Mouse (Mus musculus) kidney, adult 2 months (tissue): Measurements from ENCODE around the gene Tsga10. TPM values are rescaled to one million over a fixed set of nuclear protein-coding genes. Genes with fewer than 3 reads are reported as not detected.

Experiments used
- DNase-seq: peaks from one replicate; pipeline ENCODE4 v3.0.0; 2021
- H3K27ac ChIP-seq: fragments of 200-500 bp; 2 replicates; pipeline ENCODE4 v1.5.1; 2012; ENCODE audit warnings: low read depth, low read length, control low read depth, inconsistent platforms; ENCODE audit not compliant: insufficient read depth
- H3K27me3 ChIP-seq: fragments of 200-500 bp; replicated peaks from 2 replicates; pipeline ENCODE4 v1.6.1; 2012; ENCODE audit warnings: mild to moderate bottlenecking, moderate library complexity, low read length, inconsistent platforms; ENCODE audit not compliant: control insufficient read depth, insufficient read depth
- H3K36me3 ChIP-seq: fragments of 200-500 bp; 2 replicates; pipeline ENCODE4 v1.6.1; 2012; ENCODE audit warnings: mild to moderate bottlenecking, moderate library complexity, low read length, inconsistent platforms; ENCODE audit not compliant: control insufficient read depth, insufficient read depth
- H3K4me1 ChIP-seq: fragments of 200-500 bp; 2 replicates; pipeline ENCODE4 v1.6.1; 2011; ENCODE audit warnings: low read length; ENCODE audit not compliant: control insufficient read depth, insufficient read depth
- H3K4me3 ChIP-seq: fragments of 200-500 bp; 2 replicates; pipeline ENCODE4 v1.5.1; 2011; ENCODE audit warnings: mild to moderate bottlenecking, low read depth, low read length, control low read depth; ENCODE audit not compliant: insufficient read depth
- CTCF ChIP-seq: fragments of 200-500 bp; conservative IDR thresholded peaks from 2 replicates; pipeline ENCODE4 v1.5.1; 2011; ENCODE audit warnings: low read depth, mild to moderate bottlenecking, control low read depth, low read length, moderate library complexity, mixed read lengths; ENCODE audit not compliant: insufficient read depth, insufficient read length
- POLR2A ChIP-seq: fragments of 200-500 bp; IDR thresholded peaks from one replicate; pipeline ENCODE4 v1.6.1; 2011; ENCODE audit warnings: low read depth, low read length, control low read depth
- WGBS: fragments of 180-500 bp; shearing (Covaris S2); methylation state at CpG from one replicate; pipeline ENCODE4 v1.1.7; 2018; 5-methylcytosine and 5-hydroxymethylcytosine counted together
- polyA plus RNA-seq: library from polyadenylated mRNA; depleted of rRNA; stranded (reverse); fragments of >200 nt; gene quantifications from 2 replicates; pipeline ENCODE4 v1.2.3, GENCODE M21; 2012; rRNA removed

Tsga10 gene
- polyA plus RNA-seq, 1 experiment, result 0.72 TPM

DNA sequence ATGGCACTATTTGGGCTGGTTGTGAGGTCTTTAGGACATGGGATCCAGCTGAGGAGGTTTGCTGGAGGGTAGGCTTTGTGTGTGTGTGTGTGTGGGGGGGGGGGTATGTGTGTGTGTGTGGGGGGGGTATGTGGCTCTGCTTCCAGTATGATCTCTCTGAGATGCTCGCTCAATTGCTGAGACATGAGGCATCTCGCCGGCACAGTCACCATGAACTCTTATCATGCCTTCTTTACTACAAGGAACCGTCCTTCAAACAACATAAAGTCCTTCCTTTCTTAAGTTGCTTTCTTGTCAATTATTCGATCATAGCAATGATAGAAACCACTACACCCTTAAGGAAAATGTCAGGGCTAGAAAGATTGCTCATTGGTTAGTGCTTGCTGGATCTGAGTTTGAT is 155.1 kb downstream of the Tsga10 start:
- Histone ChIP-seq H3K27me3 (no peaks in the 10 kb centered on the region), H3K27ac (no peak overlapping the region), H3K4me3 (no peak overlapping the region), H3K36me3 (no peaks in the 10 kb centered on the region), H3K4me1 (no peaks in the 10 kb centered on the region)
- no peak for TF ChIP-seq CTCF
- DNase-seq, result no peak
- WGBS, result 96% methylated on average over 5 of the region's 5 CpGs

DNA sequence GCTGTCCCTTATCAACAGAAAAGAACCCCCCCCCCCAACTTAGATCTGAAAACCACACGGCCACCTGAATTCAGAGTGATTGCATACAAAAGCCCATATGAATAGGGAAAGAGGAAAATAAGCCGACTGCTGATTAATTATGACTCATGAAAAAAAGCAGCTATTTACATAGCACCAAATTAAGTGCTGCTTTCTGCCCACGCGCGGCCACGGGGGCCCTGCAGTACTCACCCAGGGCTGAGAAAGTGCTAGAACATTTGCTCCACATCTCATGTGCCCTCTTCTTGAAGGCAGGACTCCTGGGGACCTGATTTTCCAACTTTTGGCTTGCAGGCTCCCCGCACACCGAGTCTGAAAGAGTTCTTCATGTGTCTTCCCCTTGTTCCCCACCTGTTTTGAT is 156.5 kb downstream of the Tsga10 start:
- H3K27me3 ChIP-seq, result no peaks in the 10 kb centered on the region
- DNase-seq, result no peak
- no peaks in the 10 kb centered on the region for H3K36me3 ChIP-seq
- H3K4me1 ChIP-seq, result no peaks in the 10 kb centered on the region
- H3K4me3 ChIP-seq, result no peak overlapping the region
- TF ChIP-seq POLR2A (no peak), CTCF (no peak)
- WGBS, result 77% methylated on average over 8 of the region's 8 CpGs
- no peak overlapping the region for H3K27ac ChIP-seq

DNA sequence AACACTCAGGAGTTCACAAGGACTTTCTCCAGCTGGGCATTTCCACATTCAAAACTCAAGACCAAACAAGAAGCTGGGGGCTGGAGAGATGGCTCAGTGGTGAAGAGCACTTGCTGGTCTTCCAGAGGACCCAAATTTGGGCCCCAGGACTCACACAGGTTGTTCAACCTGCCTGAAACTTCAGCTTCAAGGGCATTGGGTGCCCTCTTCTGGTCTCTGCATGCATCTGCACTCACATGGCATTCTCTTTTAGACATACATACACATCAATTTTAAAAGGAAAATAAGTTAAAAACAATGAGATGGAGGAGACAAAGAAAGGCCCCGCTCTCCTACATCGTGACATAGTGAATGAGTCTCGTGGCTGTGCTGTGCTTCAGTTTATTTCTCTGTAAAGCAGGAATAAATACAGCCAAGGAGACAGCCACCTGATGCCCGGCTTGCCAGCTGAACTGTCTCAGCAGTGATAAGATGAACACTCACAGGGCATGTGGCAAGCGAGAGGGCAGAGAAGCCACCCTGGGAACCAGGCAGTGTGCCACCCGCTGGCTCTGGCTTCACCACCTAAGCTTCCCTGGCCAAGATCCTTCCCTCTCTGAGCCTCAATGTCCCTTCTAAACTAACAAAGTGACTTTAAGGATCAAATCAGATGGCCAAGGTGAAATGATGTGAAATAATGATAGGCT is 157.8 kb downstream of the Tsga10 start:
- H3K4me1 ChIP-seq, result no peaks in the 10 kb centered on the region
- no peaks in the 10 kb centered on the region for H3K36me3 ChIP-seq
- DNase-seq, result no peak
- no peak overlapping the region for H3K27ac ChIP-seq
- no peak overlapping the region for H3K4me3 ChIP-seq
- 92% methylated on average over 6 of the region's 6 CpGs for WGBS
- TF ChIP-seq POLR2A (no peak), CTCF (no peak)
- no peaks in the 10 kb centered on the region for H3K27me3 ChIP-seq

Other genes starting within 250 kb of the Tsga10 start
- 0.86 and 1.2 TPM in 2 replicates for gene 2010300C02Rik, start 146.3 kb downstream of the Tsga10 start, polyA plus RNA-seq
- 3.7 and 4.4 TPM in 2 replicates for gene Lipt1, start 5.3 kb upstream of the Tsga10 start, polyA plus RNA-seq
- gene Mitd1, start 24.0 kb upstream of the Tsga10 start, polyA plus RNA-seq, result 3.9 and 6.2 TPM in 2 replicates
- gene Mrpl30, start 24.0 kb upstream of the Tsga10 start, polyA plus RNA-seq, result 67.7 and 97.4 TPM in 2 replicates
- not detected in 2 replicates for gene Lyg2, start 50.1 kb upstream of the Tsga10 start, polyA plus RNA-seq
- gene Lyg1, start 91.3 kb upstream of the Tsga10 start, polyA plus RNA-seq, result not detected in 2 replicates
- 8.9 and 13.1 TPM in 2 replicates for gene Txndc9, start 131.5 kb upstream of the Tsga10 start, polyA plus RNA-seq
- gene Eif5b, start 131.6 kb upstream of the Tsga10 start, polyA plus RNA-seq, result 7.1 TPM in 2 replicates